Mouse (Mus musculus) intestine, embryonic 14.5 days (tissue): ENCODE results near the gene Zfp3. TPM values are rescaled to one million over a fixed set of nuclear protein-coding genes. Genes with fewer than 3 reads are reported as not detected.
"Not testable (repeated sequence)": the region's sequence is repeated elsewhere in the genome, so short reads cannot be mapped to it uniquely, and the experiment has no call there.

Experiments
- ATAC-seq: fragments of 200-750 bp; cut with Nextera tagmentation; replicated peaks from 2 replicates; pipeline ENCODE4 v1.8.0; 2017; ENCODE audit warnings: low read depth, moderate number of reproducible peaks, moderate TSS enrichment, moderate library complexity; ENCODE audit not compliant: low FRiP score, low TSS enrichment
- DNase-seq: peaks from one replicate; pipeline ENCODE4 v3.0.0-alpha.2; 2018; ENCODE audit warnings: low spot score
- H3K27ac ChIP-seq: fragments of 300-500 bp; sonication (generic); 2 replicates; pipeline ENCODE4 v1.5.1; 2014; ENCODE audit warnings: low read depth, mild to moderate bottlenecking, control low read depth
- H3K27me3 ChIP-seq: fragments of 300-500 bp; sonication (generic); replicated peaks from 2 replicates; pipeline ENCODE4 v1.6.1; 2014; ENCODE audit warnings: low read length, control low read depth; ENCODE audit not compliant: control insufficient read depth, insufficient read depth
- H3K36me3 ChIP-seq: fragments of 300-500 bp; sonication (generic); 2 replicates; pipeline ENCODE4 v1.6.1; 2014; ENCODE audit warnings: low read length, control low read depth; ENCODE audit not compliant: control insufficient read depth, insufficient read depth
- H3K4me1 ChIP-seq: fragments of 300-500 bp; sonication (generic); replicated peaks from 2 replicates; pipeline ENCODE4 v1.6.1; 2014; ENCODE audit warnings: low read length, control low read depth, mixed read lengths; ENCODE audit not compliant: control insufficient read depth, insufficient read depth
- H3K4me2 ChIP-seq: fragments of 300-500 bp; sonication (generic); 2 replicates; pipeline ENCODE4 v1.6.1; 2014; ENCODE audit warnings: low read length
- H3K4me3 ChIP-seq: fragments of 300-500 bp; sonication (generic); 2 replicates; pipeline ENCODE4 v1.5.1; 2014; ENCODE audit warnings: low read depth, low read length, control low read depth, mixed read lengths
- H3K9ac ChIP-seq: fragments of 300-500 bp; sonication (generic); 2 replicates; pipeline ENCODE4 v1.6.1; 2014; ENCODE audit warnings: mild to moderate bottlenecking, low read length
- H3K9me3 ChIP-seq: fragments of 300-500 bp; sonication (generic); 2 replicates; pipeline ENCODE4 v1.6.1; 2016; ENCODE audit warnings: low read length, control low read depth; ENCODE audit not compliant: control insufficient read depth
- WGBS: fragments of 180-500 bp; shearing (Covaris S2); extraction: QIAGEN DNeasy Blood & Tissue Kit; methylation state at CpG from one replicate; pipeline ENCODE4 v1.1.7; 2014; 5-methylcytosine and 5-hydroxymethylcytosine counted together
- polyA plus RNA-seq: library from polyadenylated mRNA; unstranded; fragments of >200 nt; fragmentation: Nextera tagmentation; extraction: Ambion mirVana; gene quantifications from 2 replicates; pipeline ENCODE4 v1.2.1, GENCODE M21; 2014

The Zfp3 gene
- polyA plus RNA-seq, 1 experiment from 2014 or later = 6.1 TPM

DNA sequence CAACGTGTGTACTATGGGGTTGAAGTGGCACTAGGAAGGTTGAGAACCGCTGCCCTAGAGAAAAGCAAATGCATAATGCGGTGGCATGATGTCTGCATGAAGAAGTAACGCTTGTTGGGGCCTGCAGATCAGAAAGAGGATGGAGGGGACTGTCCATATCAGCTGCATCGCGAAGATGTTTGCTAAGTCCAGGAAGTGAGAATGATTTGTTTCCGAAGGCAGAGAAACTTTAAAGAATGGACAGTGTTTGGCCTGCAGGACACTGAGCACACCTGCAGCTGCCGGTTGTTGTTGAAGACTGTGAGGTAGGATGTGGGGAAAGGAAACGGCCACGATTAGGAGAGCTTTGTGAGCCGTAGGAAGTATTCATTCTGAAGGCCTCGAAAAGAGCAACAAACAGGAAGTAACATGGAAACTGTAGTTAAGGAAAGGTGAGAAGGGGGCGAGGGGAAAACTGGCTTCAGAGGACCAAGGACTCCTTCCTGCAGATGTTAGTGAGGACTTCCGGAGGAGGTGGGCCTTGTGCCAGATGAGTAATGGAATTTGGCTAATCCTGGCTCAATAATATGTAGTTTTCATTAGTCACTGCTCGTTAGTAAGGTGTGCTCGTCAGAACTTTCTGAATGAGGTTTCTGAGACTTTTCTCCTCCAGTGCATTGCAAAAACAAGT, 1.9 kb downstream of the Zfp3 start:
- Histone ChIP-seq H3K27ac (no peak overlapping the region), H3K4me1 (0 out of 2 replicates have a peak, but pooled peaks cover 7% of the 10 kb centered on the region), H3K4me3 (no peak overlapping the region), H3K9ac (no peak overlapping the region), H3K36me3 (0 out of 2 replicates have a peak, but pooled peaks cover 3% of the 10 kb centered on the region), H3K9me3 (no peaks in the 10 kb centered on the region), H3K4me2 (no peak overlapping the region), H3K27me3 (no peaks in the 10 kb centered on the region)
- no peak for DNase-seq
- WGBS = 72% methylated on average over 16 of the region's 16 CpGs
- ATAC-seq = no peak

DNA sequence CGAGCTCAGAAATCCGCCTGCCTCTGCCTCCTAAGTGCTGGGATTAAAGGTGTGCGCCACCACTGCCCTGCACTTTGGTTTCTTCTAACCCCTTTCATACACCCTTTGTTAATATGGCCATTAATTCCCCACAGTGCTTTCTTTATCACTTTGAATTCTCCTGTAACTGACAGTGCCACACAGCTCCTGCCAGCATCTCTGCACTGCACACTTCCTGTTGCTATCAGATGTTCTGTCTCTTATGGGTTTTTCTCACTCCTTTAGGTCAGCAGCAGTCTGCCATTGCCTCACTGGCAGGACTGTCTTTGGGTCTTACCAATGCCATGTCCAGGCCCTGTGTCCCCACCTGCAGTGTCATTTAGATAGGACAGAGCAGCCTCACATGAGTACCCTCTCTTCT, 6.8 kb downstream of the Zfp3 start:
- Histone ChIP-seq H3K27me3 (no peaks in the 10 kb centered on the region), H3K4me3 (no peak overlapping the region), H3K36me3 (peaks cover 26% of the 10 kb centered on the region), H3K9ac (no peak overlapping the region), H3K4me2 (no peak overlapping the region), H3K4me1 (0 out of 2 replicates have a peak, but pooled peaks cover 1% of the 10 kb centered on the region), H3K9me3 (no peaks in the 10 kb centered on the region), H3K27ac (no peak overlapping the region)
- 93% methylated on average over 3 of the region's 3 CpGs for WGBS
- DNase-seq (no peak), ATAC-seq (no peak)

DNA sequence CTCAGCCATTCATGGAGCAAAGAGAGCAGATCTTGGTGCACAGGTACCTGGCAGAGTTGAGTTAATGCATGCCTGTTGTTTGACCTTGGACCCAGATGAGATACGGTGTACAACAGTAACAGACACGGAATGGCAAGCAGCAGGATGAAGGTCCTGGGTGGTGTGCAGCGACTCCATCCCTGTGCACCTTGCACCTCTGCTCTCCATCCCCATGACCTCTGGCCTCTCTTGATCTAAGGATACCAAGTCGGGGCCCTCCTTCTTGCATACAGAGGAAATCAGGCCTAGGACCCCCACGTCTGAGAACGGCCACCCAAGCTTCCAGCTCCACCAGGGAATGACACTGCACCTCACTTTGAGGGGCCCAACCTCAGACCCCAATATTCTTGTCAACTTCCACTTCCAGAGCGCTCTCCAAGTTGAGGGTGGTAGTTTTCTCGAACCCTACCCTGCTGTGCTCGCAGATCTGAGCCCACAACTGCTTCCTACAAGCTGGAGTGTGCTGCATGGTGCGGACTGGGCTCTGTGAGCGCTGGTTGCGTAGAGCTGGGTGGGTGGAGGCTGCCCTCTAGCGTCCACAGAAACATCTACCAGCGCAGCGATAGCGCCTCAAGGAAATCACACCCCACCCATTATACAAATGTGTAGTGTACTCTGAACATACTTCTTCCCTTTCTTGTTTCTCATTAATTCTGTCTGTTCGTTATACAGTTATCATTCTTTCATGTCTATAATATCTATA, 13.0 kb downstream of the Zfp3 start:
- ATAC-seq = peak; percentile 79
- WGBS = 27% methylated on average over 17 of the region's 17 CpGs
- peak; percentile 82 for DNase-seq
- H3K4me1 ChIP-seq = no peaks in the 10 kb centered on the region
- H3K36me3 ChIP-seq = peaks cover 13% of the 10 kb centered on the region
- no peak overlapping the region for H3K9ac ChIP-seq
- no peaks in the 10 kb centered on the region for H3K27me3 ChIP-seq
- H3K4me3 ChIP-seq = no peak overlapping the region
- no peak overlapping the region for H3K4me2 ChIP-seq
- H3K9me3 ChIP-seq = no peaks in the 10 kb centered on the region
- no peak overlapping the region for H3K27ac ChIP-seq

DNA sequence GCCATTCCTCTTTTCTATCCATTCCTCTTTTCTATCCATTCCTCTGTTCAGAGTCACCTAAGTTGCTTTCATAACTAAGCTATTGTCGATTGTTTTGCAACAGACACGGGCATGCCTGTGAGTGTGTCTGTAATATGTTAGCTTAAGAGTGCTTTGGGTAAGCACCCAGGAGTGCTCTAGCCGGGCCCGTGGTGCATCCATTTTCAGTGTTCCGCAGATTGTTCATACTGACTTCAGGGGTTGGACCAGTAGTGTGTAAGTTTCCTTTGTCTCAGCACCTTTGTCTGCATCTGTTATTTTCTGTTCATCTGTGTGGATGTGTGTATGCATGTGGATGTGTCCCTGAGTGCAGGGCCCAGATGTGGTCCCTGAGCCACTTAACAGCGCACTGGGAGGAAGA, 13.6 kb downstream of the Zfp3 start:
- Histone ChIP-seq H3K4me2 (no peak overlapping the region), H3K9me3 (no peaks in the 10 kb centered on the region), H3K9ac (no peak overlapping the region), H3K27ac (no peak overlapping the region), H3K4me1 (no peaks in the 10 kb centered on the region), H3K4me3 (no peak overlapping the region), H3K27me3 (no peaks in the 10 kb centered on the region), H3K36me3 (peaks cover 7% of the 10 kb centered on the region; the same call in 1 of the 2 replicates)
- no peak for DNase-seq
- WGBS = 61% methylated on average over 6 of the region's 6 CpGs
- no peak; the same call in 1 of the 2 replicates for ATAC-seq

DNA sequence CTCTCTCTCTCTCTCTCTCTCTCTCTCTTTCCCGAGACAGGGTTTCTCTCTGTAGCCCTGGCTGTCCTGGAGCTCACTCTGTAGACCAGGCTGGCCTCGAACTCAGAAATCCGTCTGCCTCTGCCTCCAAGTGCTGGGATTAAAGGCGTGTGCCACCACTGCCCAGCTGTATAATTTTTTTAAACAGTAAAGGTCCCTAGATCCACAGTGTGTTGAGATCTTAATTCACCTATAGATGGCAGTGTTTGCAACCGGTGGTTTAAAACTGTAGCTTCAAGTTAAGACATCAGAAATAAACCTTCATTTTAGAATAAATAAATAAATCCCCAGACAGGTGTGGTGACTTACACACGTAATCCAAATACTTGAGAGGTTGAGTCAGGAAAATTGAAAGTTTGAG, 14.0 kb downstream of the Zfp3 start:
- DNase-seq, H3K9me3 ChIP-seq, H3K27me3 ChIP-seq, ATAC-seq, H3K4me1 ChIP-seq, H3K36me3 ChIP-seq, H3K4me2 ChIP-seq, H3K9ac ChIP-seq, H3K27ac ChIP-seq, H3K4me3 ChIP-seq: not testable (repeated sequence)
- WGBS = 28% methylated on average over 6 of the region's 6 CpGs

DNA sequence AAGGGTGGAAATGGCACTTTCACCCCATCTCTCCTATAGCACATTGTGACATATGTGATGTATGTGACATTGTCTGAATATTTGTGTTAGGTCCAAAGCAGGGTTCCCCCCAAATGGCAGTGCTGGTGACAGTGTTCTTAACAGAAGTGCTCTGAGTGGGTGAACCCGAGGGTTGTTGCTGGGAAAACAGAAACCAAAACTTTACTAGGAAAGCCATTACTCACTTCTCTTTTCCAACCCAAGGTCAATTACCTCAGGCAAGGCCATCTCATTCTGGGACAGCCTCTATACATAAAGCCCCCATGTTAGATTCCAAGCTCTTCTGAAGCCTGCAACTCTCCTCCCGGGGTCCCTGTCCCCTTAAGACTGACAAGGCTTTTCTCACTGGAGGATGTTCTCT, 21.9 kb downstream of the Zfp3 start:
- no peak overlapping the region for H3K9ac ChIP-seq

DNA sequence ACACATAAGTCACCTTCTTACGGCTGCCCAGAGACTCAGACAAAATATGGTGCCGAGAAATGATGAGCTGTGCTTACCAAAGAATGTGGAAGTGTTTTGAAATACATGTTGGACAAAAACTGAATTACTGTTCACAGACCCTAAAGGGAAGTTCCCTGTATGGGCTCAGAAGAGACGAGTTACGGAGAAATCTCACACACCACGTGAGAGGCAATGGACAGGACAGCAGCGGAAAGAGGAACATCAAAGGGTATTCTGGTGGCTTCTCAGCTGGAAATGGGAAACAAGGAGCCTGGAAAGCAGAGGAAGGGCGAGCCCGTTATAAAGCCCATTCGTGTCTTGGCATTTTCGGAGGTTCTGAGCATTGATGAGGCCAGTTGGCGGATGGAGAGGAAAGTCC, 23.0 kb downstream of the Zfp3 start:
- H3K4me1 ChIP-seq = no peaks in the 10 kb centered on the region
- no peak for ATAC-seq
- 64% methylated on average over 11 of the region's 11 CpGs for WGBS
- H3K27ac ChIP-seq = no peak overlapping the region
- DNase-seq = no peak
- no peaks in the 10 kb centered on the region for H3K36me3 ChIP-seq
- H3K9me3 ChIP-seq = no peaks in the 10 kb centered on the region
- H3K4me2 ChIP-seq = no peak overlapping the region
- H3K4me3 ChIP-seq = no peak overlapping the region
- H3K9ac ChIP-seq = no peak overlapping the region
- H3K27me3 ChIP-seq = no peaks in the 10 kb centered on the region

More for the DNA sequence above, 21.9 kb downstream of the Zfp3 start:
- Histone ChIP-seq H3K36me3 (no peaks in the 10 kb centered on the region), H3K27ac (no peak overlapping the region), H3K4me1 (no peaks in the 10 kb centered on the region), H3K4me2 (no peak overlapping the region), H3K4me3 (no peak overlapping the region), H3K27me3 (no peaks in the 10 kb centered on the region), H3K9me3 (no peaks in the 10 kb centered on the region)
- DNase-seq (no peak), ATAC-seq (no peak)
- WGBS = 49% methylated on average over 2 of the region's 2 CpGs

DNA sequence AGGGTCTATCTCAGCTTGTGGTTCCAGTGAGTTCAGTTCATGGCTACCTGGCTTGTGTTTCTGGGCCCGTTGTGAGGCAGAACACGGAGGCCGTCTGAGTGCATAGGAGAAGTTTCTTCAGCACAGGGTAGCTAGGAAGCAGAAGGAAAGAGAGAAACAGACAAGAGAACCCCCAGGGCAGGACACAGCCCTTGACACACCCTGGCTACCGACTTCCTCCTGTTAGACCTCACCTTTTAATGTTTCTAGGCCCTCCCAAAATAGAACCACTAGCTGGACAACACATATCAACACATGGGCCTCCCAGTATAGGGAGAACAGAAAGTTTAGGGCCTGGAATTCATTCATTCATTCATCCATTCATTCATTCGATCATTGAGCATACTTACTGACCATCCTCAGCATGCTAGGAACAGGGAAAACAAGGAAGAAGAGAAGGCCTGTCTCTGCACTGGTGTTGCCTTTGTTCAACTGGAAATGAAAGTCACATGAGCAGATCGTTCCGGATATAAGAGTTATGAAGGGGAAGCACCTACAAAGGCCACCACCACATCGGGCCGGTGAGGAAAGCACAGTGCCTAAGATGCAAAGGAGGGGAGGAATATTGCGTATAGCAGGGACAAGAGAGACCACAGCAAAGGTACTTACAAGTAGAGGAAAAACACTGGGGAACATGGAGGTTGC, 25.1 kb downstream of the Zfp3 start:
- DNase-seq (no peak), ATAC-seq (no peak)
- no peak overlapping the region for H3K4me2 ChIP-seq
- no peaks in the 10 kb centered on the region for H3K36me3 ChIP-seq
- H3K4me3 ChIP-seq = no peak overlapping the region
- H3K9me3 ChIP-seq = no peaks in the 10 kb centered on the region
- H3K27me3 ChIP-seq = no peaks in the 10 kb centered on the region
- no peak overlapping the region for H3K9ac ChIP-seq
- no peak overlapping the region for H3K27ac ChIP-seq
- no peaks in the 10 kb centered on the region for H3K4me1 ChIP-seq
- WGBS = 90% methylated on average over 10 of the region's 10 CpGs
